Mouse (Mus musculus): ENCODE measurements around the gene Muc4. TPM values are rescaled to one million over a fixed set of nuclear protein-coding genes. Genes with fewer than 3 reads are reported as not detected.

Muc4 gene
- total and polyA plus RNA-seq, 3 experiments, result not detected

DNA sequence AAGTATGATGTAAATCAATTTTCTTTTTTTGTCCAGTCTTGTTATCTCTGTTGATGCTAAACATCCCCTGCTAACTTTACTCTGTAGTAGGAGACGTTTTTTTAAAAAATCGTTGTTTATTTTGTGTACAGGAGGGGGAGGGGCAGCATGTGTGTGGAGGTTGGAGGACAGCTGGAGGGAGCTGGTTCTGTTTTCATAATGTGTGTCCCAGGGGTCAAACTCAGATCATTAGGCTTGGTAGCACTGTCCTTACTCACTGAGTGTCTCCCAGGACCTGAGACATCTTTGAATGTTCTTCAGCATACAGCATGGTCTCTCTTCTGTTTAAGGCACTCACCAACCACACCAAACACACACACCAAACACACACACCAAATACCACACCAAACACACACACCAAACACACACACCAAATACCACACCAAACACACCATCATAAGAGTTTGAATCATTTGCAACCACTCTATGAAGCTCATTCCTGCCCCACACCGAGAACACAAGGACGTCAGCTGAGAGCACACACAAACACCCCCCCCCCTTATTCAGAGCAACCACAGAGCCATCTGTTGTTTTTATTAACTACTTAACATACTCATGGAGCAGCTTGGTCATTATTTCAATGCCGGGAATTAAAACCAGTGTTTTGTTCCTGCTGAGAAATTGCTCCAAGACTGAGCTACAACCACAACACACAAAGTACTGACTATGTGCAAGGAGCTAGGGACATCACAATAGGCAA, 47.8 kb downstream of the Muc4 start:
- H3K9ac ChIP-seq (ENCODE audit: control insufficient read depth, low read depth, low read length, poor library complexity, severe bottlenecking), result no peak overlapping the region
- H3K4me3 ChIP-seq (ENCODE audit: control insufficient read depth in 1 of 2, insufficient read depth in 1 of 2, low read depth in 2 of 2, low read length in 2 of 2), result no peak overlapping the region
- H3K9me3 ChIP-seq (replicated peaks; ENCODE audit: insufficient read depth, low read length), result no peaks in the 10 kb centered on the region
- no peak for DNase-seq (ENCODE audit: low read depth, low spot score)
- no peaks in the 10 kb centered on the region for H3K79me2 ChIP-seq (ENCODE audit: control insufficient read depth, insufficient read depth, low read length, poor library complexity)
- H3K4me1 ChIP-seq (ENCODE audit: control insufficient read depth in 1 of 2, insufficient read depth in 2 of 2, low read length in 2 of 2), result no peaks in the 10 kb centered on the region
- TF ChIP-seq ZNF384 (IDR thresholded peaks at IDR 0.05; ENCODE audit: low read depth, low read length) (no peak), CHD2 (IDR thresholded peaks at IDR 0.05; ENCODE audit: low read length) (no peak), RAD21 (IDR thresholded peaks at IDR 0.05; ENCODE audit: low read depth, low read length) (no peak), GATA1 (IDR thresholded peaks at IDR 0.05; ENCODE audit: low read depth, low read length) (no peak), GABPA (IDR thresholded peaks at IDR 0.05; ENCODE audit: low read depth, low read length) (no peak)
- no peaks in the 10 kb centered on the region for H3K36me3 ChIP-seq (ENCODE audit: control insufficient read depth in 1 of 2, insufficient read depth in 2 of 2, low read length in 2 of 2)
- peaks cover 11 to 13% of the 10 kb centered on the region in 2 experiments for H3K27me3 ChIP-seq (ENCODE audit: control insufficient read depth in 1 of 2, insufficient read depth in 2 of 2, low read length in 2 of 2)
- H3K27ac ChIP-seq (ENCODE audit: control insufficient read depth, low read depth, low read length), result no peak overlapping the region

DNA sequence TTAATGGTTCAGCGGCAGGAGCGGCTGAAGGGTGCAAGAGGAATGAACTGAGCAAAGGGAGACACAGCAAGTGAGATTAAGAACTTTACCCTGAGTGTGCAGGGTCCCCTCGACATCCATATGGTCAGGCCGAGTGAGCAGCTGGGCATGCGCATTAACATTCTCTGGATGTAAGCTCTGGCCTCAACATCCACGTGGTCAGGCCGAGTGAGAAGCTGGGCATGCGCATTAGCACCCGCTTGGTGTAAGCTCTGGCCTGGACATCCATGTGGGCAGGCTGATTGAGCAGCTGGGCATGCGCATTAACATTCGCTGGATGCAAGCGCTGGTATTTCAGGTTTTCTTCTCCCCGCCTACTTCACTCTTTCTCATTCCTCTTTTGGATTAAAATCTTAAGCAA, 49.2 kb downstream of the Muc4 start:
- Histone ChIP-seq H3K9me3 (replicated peaks; ENCODE audit: insufficient read depth, low read length) (no peaks in the 10 kb centered on the region), H3K79me2 (ENCODE audit: control insufficient read depth, insufficient read depth, low read length, poor library complexity) (no peaks in the 10 kb centered on the region), H3K27ac (ENCODE audit: control insufficient read depth, low read depth, low read length) (no peak overlapping the region), H3K36me3 (ENCODE audit: control insufficient read depth in 1 of 2, insufficient read depth in 2 of 2, low read length in 2 of 2) (no peaks in the 10 kb centered on the region), H3K4me1 (ENCODE audit: control insufficient read depth in 1 of 2, insufficient read depth in 2 of 2, low read length in 2 of 2) (no peaks in the 10 kb centered on the region), H3K27me3 (ENCODE audit: control insufficient read depth in 1 of 2, insufficient read depth in 2 of 2, low read length in 2 of 2) (peaks cover 8 to 11% of the 10 kb centered on the region in 2 experiments), H3K4me3 (ENCODE audit: control insufficient read depth in 1 of 2, insufficient read depth in 1 of 2, low read depth in 2 of 2, low read length in 2 of 2) (no peak overlapping the region), H3K9ac (ENCODE audit: control insufficient read depth, low read depth, low read length, poor library complexity, severe bottlenecking) (no peak overlapping the region)
- DNase-seq (ENCODE audit: low read depth, low spot score), result no peak
- no peak for TF ChIP-seq POLR2A (IDR thresholded peaks at IDR 0.05; ENCODE audit: control insufficient read depth in 1 of 2, insufficient read depth in 1 of 2, low read depth in 1 of 2, low read length in 2 of 2, poor library complexity in 1 of 2)
- TF ChIP-seq ZNF384 (IDR thresholded peaks at IDR 0.05; ENCODE audit: low read depth, low read length), result no peak
- TF ChIP-seq CHD2 (IDR thresholded peaks at IDR 0.05; ENCODE audit: low read length), result no peak
- no peak for TF ChIP-seq MAX (IDR thresholded peaks at IDR 0.05; ENCODE audit: low read length)
- TF ChIP-seq POLR2AphosphoS2 (IDR thresholded peaks at IDR 0.05; ENCODE audit: low read length), result no peak
- no peak for TF ChIP-seq ZC3H11A (IDR thresholded peaks at IDR 0.05; ENCODE audit: low read depth, low read length)
- no peak for TF ChIP-seq GABPA (IDR thresholded peaks at IDR 0.05; ENCODE audit: low read depth, low read length)
- TF ChIP-seq EP300 (IDR thresholded peaks at IDR 0.05; ENCODE audit: low read depth in 1 of 2, low read length in 2 of 2), result no peak
- no peak for TF ChIP-seq TCF12 (IDR thresholded peaks at IDR 0.05; ENCODE audit: low read depth, low read length)
- TF ChIP-seq MAFK (IDR thresholded peaks at IDR 0.05; ENCODE audit: borderline replicate concordance, low read depth, low read length), result no peak
- TF ChIP-seq USF1 (IDR thresholded peaks at IDR 0.05; ENCODE audit: low read depth, low read length), result no peak
- no peak for TF ChIP-seq MEF2A (IDR thresholded peaks at IDR 0.05; ENCODE audit: extremely low read depth, insufficient replicate concordance, low read depth, low read length, poor library complexity, severe bottlenecking)
- no peak for TF ChIP-seq ZKSCAN1 (IDR thresholded peaks at IDR 0.05; ENCODE audit: low read depth, low read length)
- TF ChIP-seq RAD21 (IDR thresholded peaks at IDR 0.05; ENCODE audit: low read depth, low read length), result no peak
- TF ChIP-seq CHD1 (IDR thresholded peaks at IDR 0.05; ENCODE audit: low read depth, low read length), result no peak
- no peak for TF ChIP-seq MAZ (IDR thresholded peaks at IDR 0.05; ENCODE audit: low read depth, low read length)
- TF ChIP-seq GATA1 (IDR thresholded peaks at IDR 0.05; ENCODE audit: low read depth, low read length), result no peak
- no peak for TF ChIP-seq ETS1 (IDR thresholded peaks at IDR 0.05; ENCODE audit: low read depth, low read length)
- no peak for TF ChIP-seq MYB (IDR thresholded peaks at IDR 0.05; ENCODE audit: low read depth, low read length)
- TF ChIP-seq TAL1 (IDR thresholded peaks at IDR 0.05; ENCODE audit: low read length), result no peak

All from MEL (cell line).